Mouse (Mus musculus) mouse embryonic stem cell (cell line): ENCODE measurements around the gene Lamb2.

Source experiments
- in situ Hi-C, 2 experiments: fragments of 300-500 bp; cut with MboI; formaldehyde crosslinking; loops; 1 replicate in 1 of 2; 3 replicates in 1 of 2; pipeline ENCODE4 v1.14.3; 2019 to 2020; ENCODE audit warnings: low sequenced_read_pairs in 2 of 2, low pct_unique_long_range_greater_than_20kb in 1 of 2, mixed read lengths in 1 of 2; ENCODE audit not compliant: unreplicated experiment in 1 of 2

Lamb2 gene

DNA sequence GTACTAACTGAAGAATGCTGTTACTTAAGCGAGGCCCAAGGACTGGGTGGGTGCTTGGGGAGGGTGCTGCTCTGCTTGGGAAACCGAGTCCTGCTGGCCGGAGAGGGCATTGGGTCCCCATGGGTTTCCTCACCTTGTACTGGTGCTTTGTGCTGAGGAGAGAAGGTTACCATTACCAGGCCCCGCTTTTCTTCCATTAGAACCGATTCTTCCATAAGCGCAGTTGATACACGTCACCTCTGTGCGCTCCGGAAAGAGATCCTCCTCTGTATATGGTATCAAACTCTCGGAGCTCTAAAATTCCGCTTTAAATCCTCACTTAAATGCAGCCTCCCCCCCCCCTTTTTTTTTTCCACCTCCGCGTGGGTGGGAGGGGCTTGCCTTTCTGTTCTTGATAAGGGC is 38.4 kb downstream of the Lamb2 start:
- in situ Hi-C loops, result no loop called here

DNA sequence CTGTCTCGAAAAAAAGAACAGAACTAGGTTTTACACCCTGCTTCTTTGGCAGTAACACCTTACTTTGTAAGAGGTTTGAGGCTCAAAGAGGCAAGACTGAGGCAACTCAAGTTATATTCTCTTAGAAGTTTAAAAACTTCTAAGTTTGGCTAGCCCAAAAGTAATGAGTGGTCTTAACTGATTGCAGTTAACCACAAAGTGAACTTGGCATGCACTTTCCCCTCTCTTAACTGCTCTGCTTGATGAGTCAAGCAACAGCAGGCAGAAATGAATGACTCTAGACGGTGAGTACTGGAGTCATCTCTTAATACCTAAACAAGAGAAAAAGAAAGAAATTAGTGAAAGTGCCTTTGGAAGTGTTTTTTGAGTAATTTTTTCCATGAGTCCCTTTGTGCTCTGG is 42.1 kb downstream of the Lamb2 start:
- in situ Hi-C loops, result no loop called here

DNA sequence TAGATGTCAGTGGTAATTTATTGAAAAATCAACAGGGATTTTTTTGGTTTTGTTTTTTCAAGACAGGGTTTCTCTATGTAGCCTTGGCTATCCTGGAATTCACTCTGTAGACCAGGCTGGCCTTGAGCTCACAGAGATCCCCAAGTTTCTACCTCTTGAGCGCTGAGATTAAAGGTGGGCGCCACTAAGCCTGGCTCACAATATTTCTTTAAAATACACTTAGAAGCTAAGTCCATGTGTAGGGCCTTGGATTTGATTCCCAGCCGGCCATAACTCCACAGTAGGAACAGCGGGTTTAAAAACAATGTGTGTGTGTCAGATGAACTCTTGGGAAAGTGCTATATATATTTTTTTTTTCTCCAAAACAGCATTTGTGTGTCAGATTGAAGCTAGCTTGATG is 43.8 kb downstream of the Lamb2 start:
- in situ Hi-C loops, result no loop called here

DNA sequence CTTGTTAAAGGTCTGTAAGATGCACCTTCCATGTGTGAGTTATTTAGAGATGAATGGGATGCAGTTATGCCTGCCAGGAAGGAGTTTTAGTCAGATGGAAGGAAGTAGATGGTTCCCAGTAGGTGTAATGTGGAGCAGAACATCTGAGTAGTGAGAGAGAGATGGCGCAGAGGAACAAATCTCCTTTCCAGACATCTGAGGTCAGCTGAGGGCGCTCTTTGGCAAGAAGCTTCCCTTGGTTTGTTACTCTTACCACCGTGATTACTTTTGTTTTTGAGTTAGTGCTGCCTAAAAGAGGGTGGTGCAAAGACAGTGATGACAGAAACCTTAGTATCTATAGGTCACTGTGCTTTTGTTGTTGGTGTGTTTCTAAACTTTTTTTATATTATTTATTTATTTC is 45.9 kb downstream of the Lamb2 start:
- in situ Hi-C loops, result loop anchor here in 1 of 2 experiments (25.0 kb wide), 1 partner anchor 763 kb away; the partner anchor contains the start of gene Rbm5

DNA sequence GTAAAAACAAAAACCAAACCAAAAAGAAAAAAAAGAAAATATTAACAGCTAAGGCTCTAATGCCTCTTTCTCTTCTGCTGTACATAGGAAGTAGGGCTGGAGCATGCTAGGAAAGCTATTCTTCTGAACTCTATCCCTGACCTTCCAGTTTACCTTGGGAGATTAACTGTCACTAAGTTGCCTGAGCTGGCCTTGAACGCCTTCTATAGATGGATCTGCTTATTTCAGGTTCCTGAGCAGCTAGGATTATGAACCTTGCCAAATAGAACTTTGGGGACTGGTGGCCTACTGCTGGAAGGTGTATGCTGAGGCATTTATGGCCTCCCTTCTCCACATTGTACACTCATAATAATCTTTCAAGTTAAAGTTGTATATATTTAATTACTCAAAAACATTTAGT is 51.4 kb downstream of the Lamb2 start:
- in situ Hi-C loops, result loop anchor here in 1 of 2 experiments (25.0 kb wide), 1 partner anchor 769 kb away; the partner anchor contains the start of gene Rbm5

DNA sequence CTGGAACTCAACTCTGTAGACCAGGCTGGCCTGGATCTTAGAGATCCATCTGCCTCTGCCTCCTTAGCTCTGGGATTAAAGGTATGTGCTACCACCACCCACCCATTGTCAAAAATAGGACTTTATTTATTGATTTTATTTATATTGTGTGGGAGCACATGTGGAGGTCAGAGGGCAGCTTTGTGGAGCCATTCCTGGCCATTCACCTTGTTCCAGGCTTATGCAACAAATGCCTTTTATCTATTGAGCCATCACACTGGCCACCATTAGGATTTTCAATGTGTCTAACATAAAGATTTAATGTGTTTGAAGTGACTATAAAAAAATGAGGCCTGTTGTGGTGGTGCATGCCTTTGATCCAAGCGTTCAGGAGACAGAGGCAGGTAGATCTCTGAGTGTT is 52.0 kb downstream of the Lamb2 start:
- in situ Hi-C loops, result loop anchor here in 1 of 2 experiments (25.0 kb wide), 1 partner anchor 769 kb away; the partner anchor contains the start of gene Rbm5
